12 mouse cellular contexts compared by ENCODE assay signal in genomic region chr9:67331281-67331680, GRCm38 (mm10).
"Had no signal": no experiment of that assay in that cellular context is flagged by ENCODE, and none has a peak within 500 bp of the region (broad histone marks: within the 10 kb centered on the region; RNA-seq: fewer than 3 reads in every experiment).

No protein-coding gene starts in this region.

- DNase-seq: retina, postnatal 1 day; right cerebral cortex, adult 18-20 months; right cerebral cortex, postnatal 14 days; right cerebral cortex, postnatal 25 days; right cerebral cortex, postnatal 4 days; spleen, adult 18-20 months; thymus, adult 18-20 months; thymus, adult 2 months; thymus, postnatal 14 days; thymus, postnatal 25 days; thymus, postnatal 36 days; thymus, postnatal 4 days had no signal
